Mouse (Mus musculus) intestine, embryonic 15.5 days (tissue): ENCODE results near the gene Slc25a24. TPM values are rescaled to one million over a fixed set of nuclear protein-coding genes. Genes with fewer than 3 reads are reported as not detected.

Source experiments
- ATAC-seq: fragments of 200-750 bp; cut with Nextera tagmentation; 2 replicates; pipeline ENCODE4 v1.8.0; 2017; ENCODE audit warnings: moderate TSS enrichment, moderate library complexity
- H3K27ac ChIP-seq: fragments of 300-500 bp; sonication (generic); 2 replicates; pipeline ENCODE4 v1.5.1; 2015; ENCODE audit warnings: mild to moderate bottlenecking, inconsistent platforms
- H3K27me3 ChIP-seq: fragments of 300-500 bp; sonication (generic); replicated peaks from 2 replicates; pipeline ENCODE4 v1.6.1; 2015; ENCODE audit warnings: inconsistent platforms
- H3K36me3 ChIP-seq: fragments of 300-500 bp; sonication (generic); 2 replicates; pipeline ENCODE4 v1.6.1; 2015; ENCODE audit warnings: inconsistent platforms
- H3K4me1 ChIP-seq: fragments of 300-500 bp; sonication (generic); replicated peaks from 2 replicates; pipeline ENCODE4 v1.6.1; 2015; ENCODE audit warnings: inconsistent platforms
- H3K4me2 ChIP-seq: fragments of 300-500 bp; sonication (generic); replicated peaks from 2 replicates; pipeline ENCODE4 v1.6.1; 2015; ENCODE audit warnings: mild to moderate bottlenecking, inconsistent platforms
- H3K4me3 ChIP-seq: fragments of 300-500 bp; sonication (generic); replicated peaks from 2 replicates; pipeline ENCODE4 v1.5.1; 2015; ENCODE audit warnings: inconsistent platforms
- H3K9ac ChIP-seq: fragments of 300-500 bp; sonication (generic); 2 replicates; pipeline ENCODE4 v1.6.1; 2015; ENCODE audit warnings: inconsistent platforms
- H3K9me3 ChIP-seq: fragments of 300-500 bp; sonication (generic); 2 replicates; pipeline ENCODE4 v1.6.1; 2016; ENCODE audit warnings: inconsistent platforms
- WGBS: fragments of 180-500 bp; shearing (Covaris S2); methylation state at CpG from one replicate; pipeline ENCODE4 v1.1.7; 2015; 5-methylcytosine and 5-hydroxymethylcytosine counted together
- polyA plus RNA-seq: library from polyadenylated mRNA; unstranded; fragments of >200 nt; fragmentation: Nextera tagmentation; extraction: Ambion mirVana; gene quantifications from 2 replicates; pipeline ENCODE4 v1.2.1, GENCODE M21; 2015

Gene Slc25a24
- polyA plus RNA-seq, result 34.7 and 39.9 TPM in 2 replicates

DNA sequence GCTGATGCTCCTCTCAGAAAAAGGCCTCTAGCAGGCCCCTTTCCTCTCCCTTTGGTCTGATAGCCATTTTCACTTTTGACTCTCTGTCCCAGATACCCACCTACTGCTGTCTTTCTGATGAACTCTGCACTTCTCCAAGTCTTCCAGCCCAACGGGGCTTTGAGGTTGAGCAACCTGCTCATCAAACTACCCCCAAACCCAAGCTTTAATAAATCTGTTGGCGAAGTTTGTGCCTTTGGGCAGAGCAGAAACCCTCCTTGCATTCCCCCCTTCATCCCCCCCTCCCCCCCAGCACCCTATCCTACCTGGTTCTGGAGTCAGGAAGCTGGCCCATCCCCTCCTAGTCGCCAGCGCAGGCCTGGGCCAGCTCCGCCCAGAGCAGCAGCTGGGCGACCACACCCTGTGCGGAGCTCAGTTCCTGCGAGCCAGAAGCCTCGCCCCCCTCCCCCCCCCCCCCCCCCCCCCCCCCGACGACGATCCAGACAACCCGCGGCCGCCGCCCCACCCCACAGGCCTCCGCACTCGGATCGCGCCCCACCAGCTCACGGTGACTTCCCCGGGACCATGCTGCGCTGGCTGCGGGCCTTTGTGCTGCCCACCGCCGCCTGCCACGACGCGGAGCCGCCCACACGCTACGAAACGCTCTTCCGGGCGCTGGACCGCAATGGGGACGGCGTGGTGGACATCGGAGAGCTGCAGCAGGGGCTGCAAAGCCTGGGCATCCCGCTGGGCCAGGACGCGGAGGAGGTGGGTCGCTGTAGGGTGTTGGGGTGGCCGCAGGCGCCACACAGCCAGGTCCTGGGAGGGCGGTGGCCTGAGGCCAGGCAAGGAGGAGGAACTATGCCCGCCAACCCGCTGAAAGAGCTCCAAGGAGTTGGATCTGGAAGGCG is at the start of gene Slc25a24:
Gene Slc25a24 (plus strand): TSS at position 509 of the 890 bp plus-strand sequence.
- peak; percentile 92 for ATAC-seq
- Histone ChIP-seq H3K4me2 (peak within 1 kb of the TSS; percentile 70), H3K9me3 (no peaks in the 10 kb centered on the region), H3K36me3 (no peaks in the 10 kb centered on the region), H3K27ac (peak within 1 kb of the TSS; percentile 91), H3K4me3 (peak within 1 kb of the TSS; percentile 76), H3K9ac (peak within 1 kb of the TSS; percentile 84), H3K27me3 (no peaks in the 10 kb centered on the region), H3K4me1 (peaks cover 19% of the 10 kb centered on the region)
- 1% methylated on average over 37 of the region's 49 CpGs for WGBS

- 94% methylated on average over 17 of the region's 17 CpGs for whole genome bisulfite sequencing
- H3K9me3 ChIP-seq, result no peaks in the 10 kb centered on the region
- H3K4me2 ChIP-seq, result no peak within 1 kb of the TSS
- H3K27ac ChIP-seq, result no peak within 1 kb of the TSS
- no peaks in the 10 kb centered on the region for H3K36me3 ChIP-seq
- H3K27me3 ChIP-seq, result no peaks in the 10 kb centered on the region
- no peak for ATAC-seq
- H3K9ac ChIP-seq, result no peak within 1 kb of the TSS
- H3K4me3 ChIP-seq, result no peak within 1 kb of the TSS
- no peaks in the 10 kb centered on the region for H3K4me1 ChIP-seq
These were observed 42.8 kb upstream of the Slc25a24 start, which contains the start of gene Slc25a54 for GRCm38 (mm10) chr3:109080169-109080568. TSS of gene Slc25a54 (plus strand) at chr3:109080469.

DNA sequence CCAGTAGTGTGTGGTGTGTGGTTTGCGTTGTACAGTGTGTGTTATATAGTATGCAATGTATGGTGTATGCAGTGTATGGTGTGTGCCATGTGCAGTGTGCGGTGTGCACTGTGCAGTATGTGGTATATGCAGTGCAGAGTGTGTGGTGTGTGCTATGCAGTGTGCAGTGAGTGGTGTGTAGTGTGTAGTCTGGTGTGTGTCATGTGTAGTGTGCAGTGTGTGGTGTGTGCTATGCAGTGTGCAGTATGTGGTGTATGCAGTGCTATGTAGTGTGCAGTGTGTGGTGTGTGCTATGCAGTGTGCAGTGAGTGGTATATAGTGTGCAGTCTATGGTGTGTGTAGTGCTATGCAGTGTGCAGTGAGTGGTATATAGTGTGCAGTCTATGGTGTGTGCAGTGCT is 38.5 kb upstream of the Slc25a24 start:
- Histone ChIP-seq H3K9me3 (no peaks in the 10 kb centered on the region), H3K4me2 (no peak overlapping the region), H3K27me3 (no peaks in the 10 kb centered on the region), H3K9ac (no peak overlapping the region), H3K36me3 (no peaks in the 10 kb centered on the region), H3K4me1 (no peaks in the 10 kb centered on the region), H3K4me3 (no peak overlapping the region), H3K27ac (no peak overlapping the region)
- 90% methylated on average over 2 of the region's 2 CpGs for WGBS
- no peak for ATAC-seq

- H3K27ac ChIP-seq, result no peak overlapping the region
- H3K36me3 ChIP-seq, result no peaks in the 10 kb centered on the region
- ATAC-seq, result no peak
- no peaks in the 10 kb centered on the region for H3K27me3 ChIP-seq
- H3K9ac ChIP-seq, result no peak overlapping the region
- H3K4me2 ChIP-seq, result no peak overlapping the region
- 16% methylated on average over 2 of the region's 2 CpGs for WGBS
- no peaks in the 10 kb centered on the region for H3K9me3 ChIP-seq
- H3K4me3 ChIP-seq, result no peak overlapping the region
- H3K4me1 ChIP-seq, result no peaks in the 10 kb centered on the region
These were observed 34.5 kb upstream of the Slc25a24 start for GRCm38 (mm10) chr3:109088460-109088859.

GRCm38 (mm10) chr3:109104702-109105101 is 18.2 kb upstream of the Slc25a24 start:
- Histone ChIP-seq H3K4me3 (no peak overlapping the region), H3K36me3 (no peaks in the 10 kb centered on the region), H3K9ac (no peak overlapping the region), H3K27ac (no peak overlapping the region), H3K27me3 (no peaks in the 10 kb centered on the region), H3K4me1 (no peaks in the 10 kb centered on the region), H3K9me3 (no peaks in the 10 kb centered on the region), H3K4me2 (no peak overlapping the region)
- WGBS, result 61% methylated on average over 8 of the region's 8 CpGs
- no peak for ATAC-seq

DNA sequence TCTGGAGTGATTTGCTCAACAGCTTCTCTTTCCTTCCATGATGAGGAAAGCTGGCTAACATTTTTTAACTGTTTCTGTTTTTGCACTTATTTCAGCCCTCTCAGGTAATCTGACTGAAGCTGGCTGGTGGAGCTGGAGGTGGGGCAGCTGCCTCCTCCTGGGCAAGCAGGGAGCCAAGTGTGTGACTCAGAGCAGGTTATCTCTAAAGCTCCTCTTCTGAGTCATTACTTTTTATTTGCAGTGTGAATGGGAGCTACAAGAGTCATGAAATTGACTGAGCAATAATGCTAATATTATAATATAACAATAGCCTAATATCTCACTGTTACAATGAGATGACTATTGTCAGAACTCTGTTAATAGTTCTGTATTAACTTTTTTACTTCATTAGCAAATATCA is 5.8 kb upstream of the Slc25a24 start:
- H3K9me3 ChIP-seq, result no peaks in the 10 kb centered on the region
- H3K27ac ChIP-seq, result no peak overlapping the region
- no peaks in the 10 kb centered on the region for H3K36me3 ChIP-seq
- peak; percentile 87 for ATAC-seq
- H3K4me3 ChIP-seq, result no peak overlapping the region
- no peak overlapping the region for H3K9ac ChIP-seq
- H3K27me3 ChIP-seq, result no peaks in the 10 kb centered on the region
- H3K4me1 ChIP-seq, result no peaks in the 10 kb centered on the region
- H3K4me2 ChIP-seq, result no peak overlapping the region

DNA sequence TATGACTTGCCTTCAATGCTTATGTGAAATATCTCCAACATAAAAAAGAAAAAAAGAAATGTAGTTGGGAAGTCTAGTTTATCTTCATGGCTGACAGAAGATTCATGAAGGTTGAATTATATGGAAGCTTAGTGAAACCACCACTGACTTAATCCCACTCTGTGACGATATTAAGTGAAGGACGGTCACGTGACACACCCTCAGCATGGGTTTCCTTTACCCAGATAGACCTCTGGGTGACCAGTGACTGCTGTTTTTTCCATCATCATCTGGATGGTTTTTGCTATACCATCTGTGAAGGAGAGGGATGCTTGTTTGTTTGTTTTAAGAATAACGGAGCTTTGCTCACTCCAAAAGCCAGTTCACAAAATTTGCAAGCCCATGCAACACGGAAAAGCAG is 3.4 kb upstream of the Slc25a24 start:
- H3K4me1 ChIP-seq, result peaks cover 14% of the 10 kb centered on the region
- no peaks in the 10 kb centered on the region for H3K27me3 ChIP-seq
- no peaks in the 10 kb centered on the region for H3K36me3 ChIP-seq
- ATAC-seq, result no peak
- no peak overlapping the region for H3K27ac ChIP-seq
- WGBS, result 78% methylated on average over 5 of the region's 5 CpGs
- H3K9ac ChIP-seq, result no peak overlapping the region
- no peak overlapping the region for H3K4me3 ChIP-seq
- no peaks in the 10 kb centered on the region for H3K9me3 ChIP-seq
- H3K4me2 ChIP-seq, result no peak overlapping the region

DNA sequence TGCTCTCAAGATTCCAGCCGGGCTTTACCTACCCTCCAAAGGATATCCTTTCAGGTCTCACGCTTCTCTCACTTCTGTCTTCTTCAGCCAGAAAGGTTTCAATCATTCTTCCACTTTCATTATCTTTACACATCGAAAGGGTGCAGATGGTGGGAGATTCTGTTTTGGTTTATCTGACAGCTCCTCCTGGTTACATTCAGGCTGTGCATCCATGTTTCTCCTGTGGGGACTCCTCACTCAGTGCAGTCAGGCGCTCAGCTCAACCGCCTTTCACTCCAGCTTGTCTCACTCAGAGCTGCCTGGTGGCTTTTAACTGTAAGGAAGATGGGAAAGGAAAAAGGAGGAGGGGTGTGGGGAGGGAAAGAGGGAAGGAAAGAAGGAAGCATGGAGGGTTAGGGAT is 3.0 kb upstream of the Slc25a24 start:
- no peaks in the 10 kb centered on the region for H3K9me3 ChIP-seq
- no peaks in the 10 kb centered on the region for H3K27me3 ChIP-seq
- H3K4me3 ChIP-seq, result no peak overlapping the region
- H3K27ac ChIP-seq, result no peak overlapping the region
- no peak overlapping the region for H3K4me2 ChIP-seq
- 68% methylated on average over 5 of the region's 5 CpGs for WGBS
- H3K36me3 ChIP-seq, result no peaks in the 10 kb centered on the region
- no peak overlapping the region for H3K9ac ChIP-seq
- ATAC-seq, result no peak
- peaks cover 14% of the 10 kb centered on the region for H3K4me1 ChIP-seq

GRCm38 (mm10) chr3:109123531-109123981 is 607 bp downstream of the Slc25a24 start:
- peak overlapping the region; percentile 76 for H3K4me3 ChIP-seq
- H3K9ac ChIP-seq, result peak overlapping the region; percentile 84
- H3K4me2 ChIP-seq, result peak overlapping the region; percentile 70
- no peaks in the 10 kb centered on the region for H3K9me3 ChIP-seq
- H3K4me1 ChIP-seq, result peaks cover 19% of the 10 kb centered on the region
- 3% methylated on average over 8 of the region's 8 CpGs for WGBS
- peak overlapping the region; percentile 91 for H3K27ac ChIP-seq
- H3K36me3 ChIP-seq, result no peaks in the 10 kb centered on the region
- no peaks in the 10 kb centered on the region for H3K27me3 ChIP-seq
- peak; percentile 70 for ATAC-seq

GRCm38 (mm10) chr3:109124091-109124490 is 1.1 kb downstream of the Slc25a24 start:
- Histone ChIP-seq H3K27ac (peak overlapping the region; percentile 91), H3K4me3 (peak overlapping the region; percentile 76), H3K36me3 (no peaks in the 10 kb centered on the region), H3K4me1 (peaks cover 19% of the 10 kb centered on the region), H3K9me3 (no peaks in the 10 kb centered on the region), H3K4me2 (peak overlapping the region; percentile 70), H3K9ac (no peak overlapping the region), H3K27me3 (no peaks in the 10 kb centered on the region)
- WGBS, result 45% methylated on average over 4 of the region's 4 CpGs
- ATAC-seq, result no peak

DNA sequence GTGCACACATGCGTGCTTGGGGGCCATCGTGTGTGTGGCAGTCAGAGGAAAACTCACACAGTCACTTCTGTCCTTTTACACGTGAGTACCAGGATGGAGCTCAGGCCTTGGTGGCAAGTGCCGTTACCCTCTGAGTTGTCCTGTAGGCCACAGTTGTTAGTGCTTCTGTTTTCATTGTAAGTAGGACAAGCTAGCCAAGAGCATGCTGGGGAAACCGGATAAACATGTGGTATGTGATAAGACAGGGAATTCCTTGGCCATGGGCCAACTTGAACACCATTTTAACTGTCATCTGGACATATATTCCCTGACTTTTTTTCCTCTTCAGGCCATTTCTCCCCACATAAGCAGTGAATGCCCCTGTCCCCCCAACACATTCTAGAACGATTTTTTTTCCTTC is 2.6 kb downstream of the Slc25a24 start:
- H3K4me2 ChIP-seq, result no peak overlapping the region
- 71% methylated on average over 6 of the region's 6 CpGs for WGBS
- no peak overlapping the region for H3K9ac ChIP-seq
- no peaks in the 10 kb centered on the region for H3K27me3 ChIP-seq
- no peaks in the 10 kb centered on the region for H3K36me3 ChIP-seq
- H3K4me3 ChIP-seq, result no peak overlapping the region
- H3K9me3 ChIP-seq, result no peaks in the 10 kb centered on the region
- H3K4me1 ChIP-seq, result peaks cover 24% of the 10 kb centered on the region
- ATAC-seq, result no peak
- no peak overlapping the region for H3K27ac ChIP-seq

DNA sequence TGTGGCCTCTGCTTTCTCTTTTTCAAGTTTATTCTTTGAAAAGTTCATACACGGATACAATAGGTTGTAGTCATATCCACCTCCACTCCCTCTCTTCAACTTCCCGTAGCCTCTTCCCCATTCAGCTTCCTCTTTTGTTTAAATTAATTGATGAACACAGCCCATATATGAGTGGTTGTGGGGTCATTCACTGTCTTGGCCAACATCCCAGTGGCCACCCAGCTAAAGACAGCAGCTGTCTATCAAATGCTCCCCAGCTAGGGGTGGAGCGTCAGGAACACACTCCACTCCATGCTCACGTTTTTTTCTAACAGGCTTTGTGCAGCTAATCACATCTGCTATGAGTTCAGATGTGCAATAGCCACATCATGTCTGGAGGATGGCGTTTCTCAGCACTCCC is 6.8 kb downstream of the Slc25a24 start:
- Histone ChIP-seq H3K9ac (no peak overlapping the region), H3K4me3 (no peak overlapping the region), H3K4me1 (peaks cover 10% of the 10 kb centered on the region), H3K36me3 (peaks cover 7% of the 10 kb centered on the region; the same call in 1 of the 2 replicates), H3K27ac (no peak overlapping the region), H3K4me2 (no peak overlapping the region), H3K9me3 (no peaks in the 10 kb centered on the region), H3K27me3 (no peaks in the 10 kb centered on the region)
- WGBS, result 54% methylated on average over 5 of the region's 5 CpGs
- ATAC-seq, result peak; percentile 37; the same call in 1 of the 2 replicates

DNA sequence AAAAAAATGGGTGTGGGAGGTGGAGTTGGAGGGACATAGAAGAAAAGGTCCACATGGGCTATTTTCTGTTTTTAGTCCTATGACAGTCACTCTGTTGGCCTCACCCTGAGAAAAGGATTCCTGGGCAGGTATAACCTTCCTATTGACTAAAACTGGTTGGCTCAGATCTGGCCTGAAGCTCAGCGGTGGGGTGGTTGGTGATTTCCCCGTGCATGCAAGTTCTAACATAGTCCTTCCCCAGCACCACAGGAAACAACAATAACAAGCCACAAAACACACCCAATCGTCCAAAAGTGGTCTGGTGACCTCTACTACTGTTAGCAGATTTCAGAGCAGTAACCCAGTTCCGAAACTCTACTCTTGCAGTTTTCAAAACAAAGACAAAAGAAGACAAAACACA is 10.0 kb downstream of the Slc25a24 start:
- H3K4me3 ChIP-seq, result no peak overlapping the region
- WGBS, result 92% methylated on average over 4 of the region's 4 CpGs

More for the DNA sequence above, 10.0 kb downstream of the Slc25a24 start:
- Histone ChIP-seq H3K4me1 (peaks cover 5% of the 10 kb centered on the region; the same call in 1 of the 2 replicates), H3K9me3 (no peaks in the 10 kb centered on the region), H3K27me3 (no peaks in the 10 kb centered on the region), H3K4me2 (no peak overlapping the region), H3K27ac (no peak overlapping the region), H3K9ac (no peak overlapping the region), H3K36me3 (peaks cover 7% of the 10 kb centered on the region; the same call in 1 of the 2 replicates)
- ATAC-seq, result no peak
